Mouse (Mus musculus) kidney, adult 18-20 months (tissue): Measurements from ENCODE around the gene Lgi1.
A peak's percentile ranks its signal among the peaks of the same experiment; 100 is the strongest.

ENCODE experiments used
- DNase-seq: peaks from one replicate; pipeline ENCODE4 v3.0.0; 2021

Lgi1 gene

GRCm38 (mm10) chr19:38263829-38264504 is 369 bp upstream of the Lgi1 start:
- DNase-seq: peak; percentile 3

- no peak for DNase-seq
These were observed 1.4 kb downstream of the Lgi1 start for GRCm38 (mm10) chr19:38265767-38266166.

- no peak for DNase-seq
These were observed 3.1 kb downstream of the Lgi1 start for GRCm38 (mm10) chr19:38267469-38267868.

- DNase-seq: no peak
These were observed 6.7 kb downstream of the Lgi1 start for GRCm38 (mm10) chr19:38271071-38271470.

- DNase-seq: no peak
These were observed 9.5 kb downstream of the Lgi1 start for GRCm38 (mm10) chr19:38273820-38274219.

GRCm38 (mm10) chr19:38274747-38275421 is 10.5 kb downstream of the Lgi1 start:
- DNase-seq: no peak

- no peak for DNase-seq
These were observed 11.9 kb downstream of the Lgi1 start for GRCm38 (mm10) chr19:38276226-38276625.

GRCm38 (mm10) chr19:38280242-38280641 is 15.9 kb downstream of the Lgi1 start:
- no peak for DNase-seq

GRCm38 (mm10) chr19:38282407-38282806 is 18.1 kb downstream of the Lgi1 start:
- no peak for DNase-seq

GRCm38 (mm10) chr19:38288556-38288955 is 24.2 kb downstream of the Lgi1 start:
- no peak for DNase-seq

- DNase-seq: no peak
These were observed 27.1 kb downstream of the Lgi1 start for GRCm38 (mm10) chr19:38291432-38291831.

GRCm38 (mm10) chr19:38298018-38298626 is 33.8 kb downstream of the Lgi1 start:
- no peak for DNase-seq

- DNase-seq: no peak
These were observed 43.8 kb downstream of the Lgi1 start for GRCm38 (mm10) chr19:38308116-38308515.

- no peak for DNase-seq
These were observed 50.8 kb downstream of the Lgi1 start for GRCm38 (mm10) chr19:38315099-38315498.

GRCm38 (mm10) chr19:38316602-38317313 is 52.4 kb downstream of the Lgi1 start:
- DNase-seq: no peak

GRCm38 (mm10) chr19:38318308-38318707 is 54.0 kb downstream of the Lgi1 start:
- DNase-seq: no peak

- DNase-seq: no peak
These were observed 54.8 kb downstream of the Lgi1 start for GRCm38 (mm10) chr19:38319168-38319567.

GRCm38 (mm10) chr19:38320651-38321188 is 56.4 kb downstream of the Lgi1 start:
- no peak for DNase-seq

GRCm38 (mm10) chr19:38323726-38324125 is 59.4 kb downstream of the Lgi1 start:
- no peak for DNase-seq

- no peak for DNase-seq
These were observed 60.1 kb downstream of the Lgi1 start for GRCm38 (mm10) chr19:38324147-38325028.

GRCm38 (mm10) chr19:38325029-38325398 is 60.7 kb downstream of the Lgi1 start:
- DNase-seq: no peak

- DNase-seq: no peak
These were observed 61.5 kb downstream of the Lgi1 start for GRCm38 (mm10) chr19:38325854-38326253.
